11 mouse cellular contexts compared by ENCODE assay signal in the genomic region with DNA sequence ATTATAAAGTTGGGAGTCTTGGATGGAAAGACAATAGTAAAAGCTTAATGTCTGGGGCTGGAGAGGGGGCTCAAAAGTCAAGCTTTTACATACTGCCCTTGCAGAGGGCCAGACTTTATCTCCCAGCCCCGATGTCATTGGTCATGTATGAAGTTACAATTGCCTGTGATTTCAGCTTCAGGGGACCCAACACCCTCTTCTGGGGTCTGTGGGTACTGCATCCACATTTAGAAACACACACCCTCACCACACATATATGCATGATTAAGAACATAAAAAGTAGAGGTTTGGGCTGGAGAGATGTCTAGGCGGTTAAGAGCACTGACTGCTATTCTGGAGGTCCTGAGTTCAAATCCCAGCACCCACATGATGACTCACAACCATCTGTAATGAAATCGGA. TPM values are rescaled to one million over a fixed set of nuclear protein-coding genes. Genes with fewer than 3 reads are reported as not detected.
DNase-seq lines count a peak whose midpoint lies in the region; ATAC-seq and TF ChIP-seq lines count a peak whose summit lies in the region.
"Had no signal": no experiment of that assay in that cellular context is flagged by ENCODE, and none has a peak within 500 bp of the region (broad histone marks: within the 10 kb centered on the region; RNA-seq: fewer than 3 reads in every experiment).

No protein-coding gene starts in this region.

- ATAC-seq in inflammation-experienced regulatory T-cells, adult 6 months: no peak

- no peak for TF ChIP-seq CTCF in cerebellum, adult 2 months (IDR thresholded peaks at IDR 0.05; ENCODE audit: borderline replicate concordance, insufficient read depth, low read depth, low read length)
- peak; percentile 64 for TF ChIP-seq CTCF in layer of hippocampus, adult 2 months (conservative IDR thresholded peaks at IDR 0.05)

- DNase-seq in cerebellum, postnatal 10 days: peak; percentile 38 to 53
- DNase-seq in cerebellum, adult 2 months: no peak
- DNase-seq in layer of hippocampus, adult 2 months (ENCODE audit: low spot score in 2 of 2): no peak
- no peak for DNase-seq in layer of hippocampus, postnatal 25 days (ENCODE audit: extremely low spot score in 1 of 2, low spot score in 1 of 2)
- peak; percentile 8 for DNase-seq in CD4-positive helper T cell, adult 2 months (ENCODE audit: low read depth, low spot score)
- peak; percentile 57 to 61 for DNase-seq in kidney, postnatal 4 days
- DNase-seq in embryo, embryonic 10 days (ENCODE audit: low spot score): no peak
- DNase-seq: cerebellum, adult 11-12 months; layer of hippocampus, postnatal 36 days had no signal

- no peaks in the 10 kb centered on the region for H3K4me1 ChIP-seq in cerebellum, adult 2 months (ENCODE audit: control insufficient read depth, insufficient read depth, low read length)
- H3K4me1 ChIP-seq: neural tube, embryonic 13.5 days had no signal

- H3K27ac ChIP-seq in cerebellum, adult 2 months (ENCODE audit: insufficient read depth, low read length): no peak overlapping the region
- no peak overlapping the region for H3K27ac ChIP-seq in layer of hippocampus, adult 2 months
- H3K27ac ChIP-seq: neural tube, embryonic 13.5 days had no signal

- TF ChIP-seq POLR2A in cerebellum, adult 2 months (IDR thresholded peaks at IDR 0.05; ENCODE audit: borderline replicate concordance, insufficient read depth, low read length): no peak

- no peak overlapping the region for H3K4me3 ChIP-seq in cerebellum, adult 2 months (replicated peaks; ENCODE audit: insufficient read depth, low read depth, low read length)
- H3K4me3 ChIP-seq in layer of hippocampus, adult 2 months: no peak overlapping the region
- H3K4me3 ChIP-seq: neural tube, embryonic 13.5 days had no signal

- WGBS in cerebellum, adult 2 months: 79% methylated on average over 3 of the region's 3 CpGs

- no peaks in the 10 kb centered on the region for H3K27me3 ChIP-seq in cerebellum, adult 2 months (ENCODE audit: control insufficient read depth, insufficient read depth, low read length)
- H3K27me3 ChIP-seq: neural tube, embryonic 13.5 days had no signal

RNA-seq across cellular contexts. Expression of a gene that starts 23.9 kb away (rescaled TPM):
- 0.34 and 1.0 TPM in 2 replicates for polyA plus RNA-seq in cerebellum, adult 2 months (2012; rRNA removed)
- total RNA-seq in layer of hippocampus, adult 2 months (2021): under 1 TPM; 0.46 to 0.49 TPM
- total RNA-seq in layer of hippocampus, postnatal 25 days (2021): under 1 TPM; 0.42 to 0.49 TPM
- polyA plus RNA-seq in inflammation-experienced regulatory T-cells, adult 6 months (2017; shearing (Covaris generic)): 1 to 10 TPM in 1 of 3 experiments, under 1 TPM in 2; 0.43 to 1.2 (median 0.67) TPM

Comparison
In these comparisons a context has a peak if more than half of its experiments do, and no peak if none do; other contexts are left out.
1. DNase-seq: peak in cerebellum, postnatal 10 days (2 of 2), CD4-positive helper T cell, adult 2 months (single experiment) and kidney, postnatal 4 days (2 of 2); none in cerebellum, adult 2 months (0 of 2), layer of hippocampus, adult 2 months (0 of 2), layer of hippocampus, postnatal 25 days (0 of 2) and embryo, embryonic 10 days (single experiment).